ENCODE assay signal across 8 mouse cellular contexts in the genomic region with DNA sequence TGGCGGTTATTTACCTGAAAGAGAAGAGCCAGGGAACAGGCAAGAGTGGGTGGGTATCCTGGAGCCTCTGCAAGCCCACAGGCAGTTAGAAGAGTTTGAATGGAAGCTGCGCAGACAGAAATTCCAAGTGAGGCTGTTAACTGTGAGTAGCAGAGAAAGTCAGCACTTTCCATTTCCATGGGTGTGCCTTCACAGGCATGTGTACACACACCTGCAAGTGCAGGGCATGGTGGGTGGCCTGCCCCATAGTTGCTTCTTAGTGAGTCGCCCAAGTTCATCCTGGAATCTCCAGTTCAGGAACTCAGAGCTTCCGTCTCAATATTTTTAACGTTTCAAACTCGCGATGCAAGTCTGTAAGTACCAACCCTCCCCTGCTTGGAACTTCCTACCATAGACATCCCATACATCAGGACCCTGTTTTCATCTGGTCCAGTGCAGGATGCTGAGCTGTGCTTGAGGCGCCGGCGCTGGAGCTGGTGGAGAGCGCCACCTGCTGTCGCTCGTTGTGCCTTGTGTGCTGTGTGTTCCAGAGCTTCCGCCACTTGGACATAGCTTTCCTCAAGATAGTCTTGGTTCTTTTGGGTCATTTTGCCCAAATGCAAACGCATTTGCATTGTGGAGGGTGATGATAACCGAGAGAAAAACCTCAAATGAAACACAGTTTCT.
DNase-seq lines count a peak whose midpoint lies in the region; ATAC-seq lines count a peak whose summit lies in the region.

No protein-coding gene starts in this region.

- peak; percentile 48 for DNase-seq in 3134 (ENCODE audit: extremely low read depth, insufficient read length, low spot score)
- DNase-seq in adrenal gland, adult 8-10 months, result peak; percentile 21
- DNase-seq in embryo, embryonic 10.5 days (ENCODE audit: low spot score), result peak; percentile 86
- peak; percentile 47 to 64 for DNase-seq in gastrocnemius, postnatal 36 days
- peak; percentile 77 for DNase-seq in neural tube, embryonic 10.5 days (ENCODE audit: extremely low spot score, low spot score)
- DNase-seq in testis, postnatal 14 days (ENCODE audit: low spot score), result peak; percentile 49

- no peak overlapping the region for H3K27ac ChIP-seq in kidney, embryonic 15.5 days
- no peak overlapping the region for H3K27ac ChIP-seq in limb, embryonic 12.5 days

- peak; percentile 74; the same call in 1 of the 2 replicates for ATAC-seq in kidney, embryonic 15.5 days (replicated peaks; ENCODE audit: low FRiP score)
- ATAC-seq in limb, embryonic 12.5 days (ENCODE audit: insufficient number of reproducible peaks, insufficient read depth, low FRiP score, low TSS enrichment, low read depth), result peak; percentile 83

- no peak overlapping the region for H3K4me2 ChIP-seq in kidney, embryonic 15.5 days
- H3K4me2 ChIP-seq in limb, embryonic 12.5 days, result no peak overlapping the region

- no peaks in the 10 kb centered on the region for H3K9me3 ChIP-seq in kidney, embryonic 15.5 days (replicated peaks)
- H3K9me3 ChIP-seq in limb, embryonic 12.5 days, result no peaks in the 10 kb centered on the region

- no peak overlapping the region for H3K9ac ChIP-seq in kidney, embryonic 15.5 days
- H3K9ac ChIP-seq in limb, embryonic 12.5 days (replicated peaks), result no peak overlapping the region

- H3K36me3 ChIP-seq in kidney, embryonic 15.5 days, result no peaks in the 10 kb centered on the region
- H3K36me3 ChIP-seq in limb, embryonic 12.5 days, result no peaks in the 10 kb centered on the region

- no peaks in the 10 kb centered on the region for H3K27me3 ChIP-seq in kidney, embryonic 15.5 days
- no peaks in the 10 kb centered on the region for H3K27me3 ChIP-seq in limb, embryonic 12.5 days

- 18% methylated on average over 16 of the region's 16 CpGs for WGBS in kidney, embryonic 15.5 days
- WGBS in limb, embryonic 12.5 days, result 18% methylated on average over 16 of the region's 16 CpGs

- intact Hi-C loops in gastrocnemius, postnatal 36 days (cut with DNase I), result loop anchor here (2.0 to 10.0 kb wide), 3 partner anchors 346 to 422 kb away; no protein-coding TSS in a partner anchor

- H3K4me3 ChIP-seq in kidney, embryonic 15.5 days (replicated peaks), result no peak overlapping the region
- H3K4me3 ChIP-seq in limb, embryonic 12.5 days (replicated peaks), result no peak overlapping the region

- no peaks in the 10 kb centered on the region for H3K4me1 ChIP-seq in kidney, embryonic 15.5 days
- peaks cover 4% of the 10 kb centered on the region; the same call in 1 of the 2 replicates for H3K4me1 ChIP-seq in limb, embryonic 12.5 days (replicated peaks)

Comparison
In these comparisons a context has a peak if more than half of its experiments do, and no peak if none do; other contexts are left out.
1. DNase-seq: peak in every context shown above with its lines; median percentile 86 in embryo, embryonic 10.5 days; 77 in neural tube, embryonic 10.5 days; 56 in gastrocnemius, postnatal 36 days; 49 in testis, postnatal 14 days; 48 in 3134; 21 in adrenal gland, adult 8-10 months.